Mouse (Mus musculus) megakaryocyte, embryonic 14.5 days (primary cell): ENCODE measurements around the gene Slc17a1. TPM values are rescaled to one million over a fixed set of nuclear protein-coding genes. Genes with fewer than 3 reads are reported as not detected.
A peak's percentile ranks its signal among the peaks of the same experiment; 100 is the strongest.

Experiments
- H3K27me3 ChIP-seq: replicated peaks from 2 replicates; pipeline ENCODE3; 2012; ENCODE audit warnings: inconsistent platforms
- H3K36me3 ChIP-seq: replicated peaks from 2 replicates; pipeline ENCODE3; 2012; ENCODE audit warnings: low read length, inconsistent platforms, mixed read lengths
- H3K4me1 ChIP-seq: 2 replicates; pipeline ENCODE4 v1.6.1; 2012; ENCODE audit warnings: inconsistent platforms
- H3K4me3 ChIP-seq: replicated peaks from 2 replicates; pipeline ENCODE3; 2012; ENCODE audit warnings: moderate library complexity, mild to moderate bottlenecking, inconsistent platforms
- H3K9me3 ChIP-seq: 2 replicates; pipeline ENCODE4 v1.6.1; 2012; ENCODE audit warnings: inconsistent platforms
- FLI1 ChIP-seq: IDR thresholded peaks from 2 replicates; pipeline ENCODE4 v1.6.1; 2012; ENCODE audit warnings: low read length, inconsistent platforms, mixed read lengths
- GATA1 ChIP-seq: IDR thresholded peaks from 3 replicates; pipeline ENCODE4 v1.6.1; 2012; ENCODE audit warnings: mixed read lengths, low read length, inconsistent platforms, borderline replicate concordance
- polyA plus RNA-seq: library from polyadenylated mRNA; stranded (reverse); fragments of >175 nt; gene quantifications from 2 replicates; pipeline ENCODE4 v1.2.3, GENCODE M21; 2012; ENCODE audit warnings: low replicate concordance; ENCODE audit not compliant: insufficient read depth

Gene Slc17a1
- polyA plus RNA-seq, 1 experiment, result not detected

- H3K9me3 ChIP-seq, result no peaks in the 10 kb centered on the region
- no peaks in the 10 kb centered on the region for H3K27me3 ChIP-seq
- no peak for TF ChIP-seq GATA1
- no peak for TF ChIP-seq FLI1
- no peaks in the 10 kb centered on the region for H3K36me3 ChIP-seq
- no peak overlapping the region for H3K4me3 ChIP-seq
- H3K4me1 ChIP-seq, result peaks cover 19% of the 10 kb centered on the region
Observed at GRCm38 (mm10) chr13:23887026-23887725, 19.6 kb downstream of the Slc17a1 start.

GRCm38 (mm10) chr13:23889011-23889605 is 21.6 kb downstream of the Slc17a1 start:
- Histone ChIP-seq H3K4me1 (peaks cover 24% of the 10 kb centered on the region), H3K4me3 (no peak overlapping the region), H3K9me3 (no peaks in the 10 kb centered on the region)

GRCm38 (mm10) chr13:23892592-23893268 is 25.2 kb downstream of the Slc17a1 start:
- H3K4me3 ChIP-seq, result no peak overlapping the region
- no peaks in the 10 kb centered on the region for H3K36me3 ChIP-seq
- no peaks in the 10 kb centered on the region for H3K27me3 ChIP-seq
- peaks cover 15% of the 10 kb centered on the region for H3K4me1 ChIP-seq
- no peaks in the 10 kb centered on the region for H3K9me3 ChIP-seq
- TF ChIP-seq FLI1 (no peak), GATA1 (no peak)

More at GRCm38 (mm10) chr13:23889011-23889605, 21.6 kb downstream of the Slc17a1 start:
- TF ChIP-seq FLI1, result no peak
- no peak for TF ChIP-seq GATA1
- Histone ChIP-seq H3K27me3 (no peaks in the 10 kb centered on the region), H3K36me3 (no peaks in the 10 kb centered on the region)

- TF ChIP-seq FLI1 (no peak), GATA1 (no peak)
- no peak overlapping the region for H3K4me3 ChIP-seq
- H3K36me3 ChIP-seq, result no peaks in the 10 kb centered on the region
- H3K27me3 ChIP-seq, result no peaks in the 10 kb centered on the region
- peaks cover 20% of the 10 kb centered on the region for H3K4me1 ChIP-seq
- no peaks in the 10 kb centered on the region for H3K9me3 ChIP-seq
Observed at GRCm38 (mm10) chr13:23893269-23893593, 25.7 kb downstream of the Slc17a1 start.

- Histone ChIP-seq H3K4me1 (peaks cover 21% of the 10 kb centered on the region), H3K4me3 (no peak overlapping the region), H3K36me3 (no peaks in the 10 kb centered on the region), H3K9me3 (no peaks in the 10 kb centered on the region), H3K27me3 (peaks cover 2% of the 10 kb centered on the region)
- TF ChIP-seq FLI1, result no peak
- TF ChIP-seq GATA1, result no peak
Observed at GRCm38 (mm10) chr13:23898242-23898641, 30.7 kb downstream of the Slc17a1 start.

GRCm38 (mm10) chr13:23906906-23907305 is 39.4 kb downstream of the Slc17a1 start:
- Histone ChIP-seq H3K9me3 (no peaks in the 10 kb centered on the region), H3K27me3 (no peaks in the 10 kb centered on the region), H3K4me3 (no peak overlapping the region), H3K36me3 (no peaks in the 10 kb centered on the region), H3K4me1 (peaks cover 35% of the 10 kb centered on the region)
- TF ChIP-seq GATA1 (no peak), FLI1 (no peak)

GRCm38 (mm10) chr13:23910121-23910520 is 42.6 kb downstream of the Slc17a1 start:
- no peaks in the 10 kb centered on the region for H3K27me3 ChIP-seq
- TF ChIP-seq GATA1 (no peak), FLI1 (no peak)
- H3K4me3 ChIP-seq, result no peak overlapping the region
- peaks cover 61% of the 10 kb centered on the region for H3K4me1 ChIP-seq
- no peaks in the 10 kb centered on the region for H3K36me3 ChIP-seq
- H3K9me3 ChIP-seq, result no peaks in the 10 kb centered on the region

GRCm38 (mm10) chr13:23911335-23911734 is 43.8 kb downstream of the Slc17a1 start:
- H3K27me3 ChIP-seq, result no peaks in the 10 kb centered on the region
- H3K4me1 ChIP-seq, result peaks cover 73% of the 10 kb centered on the region
- no peaks in the 10 kb centered on the region for H3K9me3 ChIP-seq
- TF ChIP-seq FLI1 (no peak), GATA1 (no peak)
- no peaks in the 10 kb centered on the region for H3K36me3 ChIP-seq
- H3K4me3 ChIP-seq, result no peak overlapping the region

- H3K9me3 ChIP-seq, result no peaks in the 10 kb centered on the region
- TF ChIP-seq FLI1 (no peak), GATA1 (peak; percentile 69; the same call in 1 of the 3 replicates)
- peaks cover 84% of the 10 kb centered on the region for H3K4me1 ChIP-seq
- H3K36me3 ChIP-seq, result no peaks in the 10 kb centered on the region
- H3K4me3 ChIP-seq, result peak overlapping the region; percentile 51
- no peaks in the 10 kb centered on the region for H3K27me3 ChIP-seq
Observed at GRCm38 (mm10) chr13:23913791-23914306, 46.3 kb downstream of the Slc17a1 start.

GRCm38 (mm10) chr13:23914376-23915167 is 47.0 kb downstream of the Slc17a1 start, which contains the start of gene Slc17a4:
TSS of gene Slc17a4 (minus strand) at chr13:23915009.
- Histone ChIP-seq H3K27me3 (no peaks in the 10 kb centered on the region), H3K4me1 (peaks cover 79% of the 10 kb centered on the region), H3K4me3 (peak within 1 kb of the TSS; percentile 51), H3K36me3 (no peaks in the 10 kb centered on the region), H3K9me3 (no peaks in the 10 kb centered on the region)
- TF ChIP-seq GATA1, result no peak
- no peak for TF ChIP-seq FLI1
